ENCODE assay signal across 7 mouse cellular contexts in the genomic region with DNA sequence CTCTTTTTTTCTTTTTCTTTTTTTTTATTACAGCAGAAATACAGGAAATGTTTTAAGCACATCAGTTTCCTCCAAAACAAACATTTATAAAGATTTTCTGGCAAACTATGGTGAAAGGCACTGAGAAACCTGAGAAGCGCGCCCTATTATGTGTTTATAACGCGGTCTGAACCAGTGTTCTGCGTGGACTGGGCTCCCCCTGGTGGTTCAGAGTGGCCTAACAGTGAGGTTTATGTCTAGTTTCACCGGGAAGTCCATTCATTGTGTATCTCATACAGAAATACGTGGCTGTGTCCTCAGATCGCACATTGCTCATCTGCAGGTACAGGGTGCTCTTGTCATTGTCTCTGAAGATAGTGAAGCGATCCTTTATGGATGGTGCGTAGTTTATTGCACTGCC.
DNase-seq lines count a peak whose midpoint lies in the region; ATAC-seq and TF ChIP-seq lines count a peak whose summit lies in the region.
"Not testable (repeated sequence)": the region's sequence is repeated elsewhere in the genome, so short reads cannot be mapped to it uniquely, and the experiment has no call there.

No protein-coding gene starts in this region.

- not testable (repeated sequence) for H3K9me3 ChIP-seq in intestine, embryonic 15.5 days

- TF ChIP-seq CTCF in left cerebral cortex, adult 2 months (IDR thresholded peaks at IDR 0.05), result peak; percentile 74

- H3K4me1 ChIP-seq in intestine, embryonic 15.5 days (replicated peaks), result not testable (repeated sequence)

- WGBS in intestine, embryonic 15.5 days, result 38% methylated on average over 10 of the region's 10 CpGs

- DNase-seq in ZHBTc4 (ENCODE audit: low read depth, low spot score), result peak; percentile 81
- peak; percentile 17 for DNase-seq in cerebellum, adult 9-11 months
- peak; percentile 28 for DNase-seq in gastrocnemius, adult 18-20 months (ENCODE audit: low spot score)
- peak; percentile 64 to 82 for DNase-seq in left cerebral cortex, adult 2 months (ENCODE audit: extremely low spot score in 1 of 2, low spot score in 2 of 2)
- peak; percentile 69 to 88 for DNase-seq in spleen, postnatal 10 days (ENCODE audit: low spot score in 2 of 2)

- H3K9ac ChIP-seq in intestine, embryonic 15.5 days, result not testable (repeated sequence)

- H3K4me3 ChIP-seq in intestine, embryonic 15.5 days (replicated peaks); left cerebral cortex, adult 2 months: not testable (repeated sequence)

- ATAC-seq in intestine, embryonic 15.5 days, result peak; percentile 56; the same call in 1 of the 2 replicates
- peak; percentile 98 for ATAC-seq in megakaryocyte progenitor cell, adult 5-6 weeks (replicated peaks; ENCODE audit: poor library complexity)

- not testable (repeated sequence) for H3K36me3 ChIP-seq in intestine, embryonic 15.5 days

- H3K4me2 ChIP-seq in intestine, embryonic 15.5 days (replicated peaks), result not testable (repeated sequence)

- H3K27ac ChIP-seq in intestine, embryonic 15.5 days; left cerebral cortex, adult 2 months: not testable (repeated sequence)

- not testable (repeated sequence) for H3K27me3 ChIP-seq in intestine, embryonic 15.5 days (replicated peaks)

- intact Hi-C loops in left cerebral cortex, adult 2 months (cut with DNase I), result loop anchor here (2.0 kb wide), 1 partner anchor 759 kb away; no protein-coding TSS in a partner anchor

Comparison
In these comparisons a context has a peak if more than half of its experiments do, and no peak if none do; other contexts are left out.
1. DNase-seq: peak in every context shown above with its lines; median percentile 81 in ZHBTc4; 78 in spleen, postnatal 10 days; 73 in left cerebral cortex, adult 2 months; 28 in gastrocnemius, adult 18-20 months; 17 in cerebellum, adult 9-11 months.